Mouse (Mus musculus): Measurements from ENCODE around the gene Ten1. TPM values are rescaled to one million over a fixed set of nuclear protein-coding genes. Genes with fewer than 3 reads are reported as not detected.

The Ten1 gene
- polyA plus RNA-seq, 1 experiment from 2014 or later: 54.9 TPM

- H3K27me3 ChIP-seq (ENCODE audit: control insufficient read depth, insufficient read depth, low read length): no peaks in the 10 kb centered on the region
- no peak overlapping the region for H3K4me3 ChIP-seq (ENCODE audit: low read depth, low read length)
- no peak for DNase-seq (ENCODE audit: low spot score)
- H3K9ac ChIP-seq (ENCODE audit: low read length): no peak overlapping the region
- WGBS: 89% methylated on average over 3 of the region's 3 CpGs
- H3K27ac ChIP-seq (ENCODE audit: low read depth, low read length): no peak overlapping the region
- H3K36me3 ChIP-seq (ENCODE audit: control insufficient read depth, insufficient read depth, low read length): peaks cover 37% of the 10 kb centered on the region
- no peaks in the 10 kb centered on the region for H3K4me1 ChIP-seq (ENCODE audit: control insufficient read depth, insufficient read depth, low read length)
- ATAC-seq (ENCODE audit: insufficient read depth, low FRiP score, low TSS enrichment): no peak
- no peak overlapping the region for H3K4me2 ChIP-seq (ENCODE audit: low read depth)
- H3K9me3 ChIP-seq (ENCODE audit: control insufficient read depth, low read length): no peaks in the 10 kb centered on the region
Measured at GRCm38 (mm10) chr11:116253076-116253600, 54.5 kb downstream of the Ten1 start.

DNA sequence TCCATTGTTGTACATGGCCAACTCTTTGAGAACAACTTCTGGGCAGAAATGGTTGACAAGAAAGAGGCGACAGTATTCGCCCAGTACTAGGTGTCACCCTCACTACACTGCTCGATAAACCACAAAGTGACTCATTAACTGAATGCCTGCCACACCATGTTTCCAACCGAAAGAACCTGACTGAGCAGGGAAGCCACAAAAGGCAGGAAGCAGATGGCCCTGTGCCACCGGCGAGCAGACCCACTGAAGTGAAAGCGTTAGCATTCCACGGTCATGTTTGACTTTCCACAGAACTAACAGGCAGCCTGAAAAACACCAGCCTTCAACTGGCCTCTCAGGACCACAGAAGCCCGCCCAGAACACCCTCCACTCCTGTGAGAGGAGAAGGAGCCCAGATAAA, 56.0 kb downstream of the Ten1 start:
- Histone ChIP-seq H3K27ac (ENCODE audit: low read depth, low read length) (no peak overlapping the region), H3K4me1 (ENCODE audit: control insufficient read depth, insufficient read depth, low read length) (no peaks in the 10 kb centered on the region), H3K9ac (ENCODE audit: low read length) (no peak overlapping the region), H3K4me2 (ENCODE audit: low read depth) (no peak overlapping the region), H3K27me3 (ENCODE audit: control insufficient read depth, insufficient read depth, low read length) (no peaks in the 10 kb centered on the region), H3K4me3 (ENCODE audit: low read depth, low read length) (no peak overlapping the region), H3K36me3 (ENCODE audit: control insufficient read depth, insufficient read depth, low read length) (peaks cover 38% of the 10 kb centered on the region), H3K9me3 (ENCODE audit: control insufficient read depth, low read length) (no peaks in the 10 kb centered on the region)
- DNase-seq (ENCODE audit: low spot score) (no peak), ATAC-seq (ENCODE audit: insufficient read depth, low FRiP score, low TSS enrichment) (no peak)
- WGBS: 87% methylated on average over 9 of the region's 9 CpGs

DNA sequence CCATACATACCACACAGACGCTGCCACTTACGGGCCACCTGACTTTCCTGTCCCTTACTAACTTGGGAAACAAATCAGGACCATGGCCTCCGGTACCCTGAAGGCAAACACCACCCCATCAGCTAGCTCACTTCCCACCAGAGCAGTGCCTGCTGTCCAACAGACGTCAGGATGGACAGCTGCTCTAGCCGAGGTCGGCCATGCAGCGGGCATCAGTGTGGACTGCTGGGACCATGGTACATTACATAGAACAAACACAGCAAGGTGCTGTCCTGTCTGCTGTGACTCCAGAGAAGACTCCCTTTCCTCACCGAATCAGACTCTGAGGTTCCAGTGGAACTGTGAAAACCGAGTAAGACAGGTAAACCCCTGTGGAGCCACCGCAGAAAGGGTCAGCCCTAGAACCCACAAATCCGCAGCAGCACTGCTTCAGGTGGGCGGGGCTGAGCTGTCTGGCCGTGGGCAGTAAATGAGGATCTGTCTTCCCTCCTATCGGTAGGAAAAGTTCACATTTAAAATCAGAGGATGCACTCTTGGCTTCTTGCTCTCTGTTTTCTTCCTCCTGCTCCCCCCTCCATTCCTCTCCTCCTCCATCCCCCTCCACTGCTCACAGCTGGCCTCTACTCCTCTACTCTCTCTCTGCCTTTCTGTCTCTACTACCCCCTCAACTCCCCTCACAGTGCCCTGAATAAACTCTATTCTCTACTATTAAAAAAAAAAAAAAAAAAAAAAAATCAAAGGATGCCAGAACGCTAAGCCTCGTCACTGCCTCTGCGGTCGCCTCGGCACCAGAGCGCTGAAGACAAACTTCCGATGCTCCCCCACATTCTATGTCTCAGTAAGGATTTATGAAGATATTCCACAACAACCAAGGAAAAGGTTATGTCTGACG, 56.7 kb downstream of the Ten1 start:
- no peak for ATAC-seq (ENCODE audit: insufficient read depth, low FRiP score, low TSS enrichment)
- DNase-seq (ENCODE audit: low spot score): no peak

GRCm38 (mm10) chr11:116255982-116256675, 57.5 kb downstream of the Ten1 start:
- DNase-seq (ENCODE audit: low spot score): no peak
- peaks cover 30% of the 10 kb centered on the region for H3K36me3 ChIP-seq (ENCODE audit: control insufficient read depth, insufficient read depth, low read length)

More for the DNA sequence above, 56.7 kb downstream of the Ten1 start:
- Histone ChIP-seq H3K4me1 (ENCODE audit: control insufficient read depth, insufficient read depth, low read length) (no peaks in the 10 kb centered on the region), H3K27me3 (ENCODE audit: control insufficient read depth, insufficient read depth, low read length) (no peaks in the 10 kb centered on the region), H3K36me3 (ENCODE audit: control insufficient read depth, insufficient read depth, low read length) (peaks cover 35% of the 10 kb centered on the region), H3K4me2 (ENCODE audit: low read depth) (no peak overlapping the region), H3K27ac (ENCODE audit: low read depth, low read length) (no peak overlapping the region), H3K9ac (ENCODE audit: low read length) (no peak overlapping the region), H3K4me3 (ENCODE audit: low read depth, low read length) (no peak overlapping the region), H3K9me3 (ENCODE audit: control insufficient read depth, low read length) (no peaks in the 10 kb centered on the region)
- 87% methylated on average over 22 of the region's 22 CpGs for WGBS

DNA sequence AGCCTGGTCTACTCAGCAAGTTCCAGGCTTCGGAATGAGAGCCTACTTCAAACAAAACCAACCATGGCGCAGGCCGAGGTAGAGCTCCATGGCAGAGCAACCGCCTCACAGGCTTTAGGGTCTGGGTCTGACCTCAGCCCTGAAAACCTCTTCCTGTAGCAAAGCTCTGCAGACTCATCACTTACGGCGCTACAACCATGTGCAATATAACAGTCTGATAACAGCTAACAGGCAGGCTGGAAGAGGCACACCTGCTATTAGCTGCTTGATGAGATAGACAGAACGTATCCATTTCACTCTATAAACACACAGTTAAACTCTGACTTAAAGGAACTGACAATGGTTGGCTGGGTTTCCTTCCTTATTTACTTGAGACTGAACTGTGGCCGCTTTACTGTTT, 60.8 kb downstream of the Ten1 start:
- no peak overlapping the region for H3K27ac ChIP-seq (ENCODE audit: low read depth, low read length)
- no peak overlapping the region for H3K4me2 ChIP-seq (ENCODE audit: low read depth)
- no peak for DNase-seq (ENCODE audit: low spot score)
- H3K27me3 ChIP-seq (ENCODE audit: control insufficient read depth, insufficient read depth, low read length): no peaks in the 10 kb centered on the region
- H3K9ac ChIP-seq (ENCODE audit: low read length): no peak overlapping the region
- no peaks in the 10 kb centered on the region for H3K9me3 ChIP-seq (ENCODE audit: control insufficient read depth, low read length)
- H3K4me1 ChIP-seq (ENCODE audit: control insufficient read depth, insufficient read depth, low read length): no peaks in the 10 kb centered on the region
- no peak for ATAC-seq (ENCODE audit: insufficient read depth, low FRiP score, low TSS enrichment)
- WGBS: 90% methylated on average over 8 of the region's 8 CpGs
- H3K36me3 ChIP-seq (ENCODE audit: control insufficient read depth, insufficient read depth, low read length): peaks cover 37% of the 10 kb centered on the region
- no peak overlapping the region for H3K4me3 ChIP-seq (ENCODE audit: low read depth, low read length)

More at GRCm38 (mm10) chr11:116255982-116256675, 57.5 kb downstream of the Ten1 start:
- Histone ChIP-seq H3K27ac (ENCODE audit: low read depth, low read length) (no peak overlapping the region), H3K4me2 (ENCODE audit: low read depth) (no peak overlapping the region), H3K27me3 (ENCODE audit: control insufficient read depth, insufficient read depth, low read length) (no peaks in the 10 kb centered on the region), H3K4me1 (ENCODE audit: control insufficient read depth, insufficient read depth, low read length) (no peaks in the 10 kb centered on the region), H3K4me3 (ENCODE audit: low read depth, low read length) (no peak overlapping the region), H3K9me3 (ENCODE audit: control insufficient read depth, low read length) (no peaks in the 10 kb centered on the region), H3K9ac (ENCODE audit: low read length) (no peak overlapping the region)
- no peak for ATAC-seq (ENCODE audit: insufficient read depth, low FRiP score, low TSS enrichment)
- 88% methylated on average over 9 of the region's 9 CpGs for WGBS

- 86% methylated on average over 7 of the region's 7 CpGs for WGBS
- Histone ChIP-seq H3K9me3 (ENCODE audit: control insufficient read depth, low read length) (no peaks in the 10 kb centered on the region), H3K27ac (ENCODE audit: low read depth, low read length) (no peak overlapping the region), H3K4me2 (ENCODE audit: low read depth) (no peak overlapping the region), H3K36me3 (ENCODE audit: control insufficient read depth, insufficient read depth, low read length) (peaks cover 37% of the 10 kb centered on the region), H3K4me1 (ENCODE audit: control insufficient read depth, insufficient read depth, low read length) (no peaks in the 10 kb centered on the region), H3K4me3 (ENCODE audit: low read depth, low read length) (no peak overlapping the region), H3K9ac (ENCODE audit: low read length) (no peak overlapping the region), H3K27me3 (ENCODE audit: control insufficient read depth, insufficient read depth, low read length) (no peaks in the 10 kb centered on the region)
- DNase-seq (ENCODE audit: low spot score) (no peak), ATAC-seq (ENCODE audit: insufficient read depth, low FRiP score, low TSS enrichment) (no peak)
Measured at GRCm38 (mm10) chr11:116260259-116260658, 61.6 kb downstream of the Ten1 start.

Other genes with a start within 250 kb of the Ten1 start
- 0.58 and 0.72 TPM in 2 replicates for gene Itgb4, start 224.1 kb upstream of the Ten1 start, polyA plus RNA-seq (2014; fragmentation: Nextera tagmentation; extraction: Ambion mirVana)
- 122 and 124 TPM in 2 replicates for gene Galk1, start 186.1 kb upstream of the Ten1 start, polyA plus RNA-seq (2014; fragmentation: Nextera tagmentation; extraction: Ambion mirVana)
- 1,827 and 1,865 TPM in 2 replicates for gene H3f3b, start 170.9 kb upstream of the Ten1 start, polyA plus RNA-seq (2014; fragmentation: Nextera tagmentation; extraction: Ambion mirVana)
- gene Unk, start 168.5 kb upstream of the Ten1 start, polyA plus RNA-seq (2014; fragmentation: Nextera tagmentation; extraction: Ambion mirVana): 30.3 and 34.4 TPM in 2 replicates
- 1.3 and 1.5 TPM in 2 replicates for gene Unc13d, start 120.9 kb upstream of the Ten1 start, polyA plus RNA-seq (2014; fragmentation: Nextera tagmentation; extraction: Ambion mirVana)
- gene Wbp2, start 111.9 kb upstream of the Ten1 start, polyA plus RNA-seq (2014; fragmentation: Nextera tagmentation; extraction: Ambion mirVana): 95.3 and 105 TPM in 2 replicates
- 3.2 and 3.3 TPM in 2 replicates for gene Trim47, start 71.6 kb upstream of the Ten1 start, polyA plus RNA-seq (2014; fragmentation: Nextera tagmentation; extraction: Ambion mirVana)
- gene Trim65, start 67.7 kb upstream of the Ten1 start, polyA plus RNA-seq (2014; fragmentation: Nextera tagmentation; extraction: Ambion mirVana): 1.6 TPM in 2 replicates
- gene Mrpl38, start 60.0 kb upstream of the Ten1 start, polyA plus RNA-seq (2014; fragmentation: Nextera tagmentation; extraction: Ambion mirVana): 99.8 and 102 TPM in 2 replicates
- gene Fbf1, start 30.7 kb upstream of the Ten1 start, polyA plus RNA-seq (2014; fragmentation: Nextera tagmentation; extraction: Ambion mirVana): 35.7 and 37.0 TPM in 2 replicates
- 33.2 and 34.4 TPM in 2 replicates for gene Acox1, start 190 bp downstream of the Ten1 start, polyA plus RNA-seq (2014; fragmentation: Nextera tagmentation; extraction: Ambion mirVana)
- gene Evpl, start 39.2 kb downstream of the Ten1 start, polyA plus RNA-seq (2014; fragmentation: Nextera tagmentation; extraction: Ambion mirVana): 0.90 and 0.93 TPM in 2 replicates
- 83.5 and 87.4 TPM in 2 replicates for gene Srp68, start 75.4 kb downstream of the Ten1 start, polyA plus RNA-seq (2014; fragmentation: Nextera tagmentation; extraction: Ambion mirVana)
- 0.49 and 0.70 TPM in 2 replicates for gene Galr2, start 82.1 kb downstream of the Ten1 start, polyA plus RNA-seq (2014; fragmentation: Nextera tagmentation; extraction: Ambion mirVana)
- gene Exoc7, start 108.4 kb downstream of the Ten1 start, polyA plus RNA-seq (2014; fragmentation: Nextera tagmentation; extraction: Ambion mirVana): 74.3 and 75.5 TPM in 2 replicates
- 2.5 and 3.1 TPM in 2 replicates for gene Foxj1, start 136.5 kb downstream of the Ten1 start, polyA plus RNA-seq (2014; fragmentation: Nextera tagmentation; extraction: Ambion mirVana)
- 31.1 and 34.6 TPM in 2 replicates for gene Rnf157, start 214.2 kb downstream of the Ten1 start, polyA plus RNA-seq (2014; fragmentation: Nextera tagmentation; extraction: Ambion mirVana)
- 90.3 and 92.4 TPM in 2 replicates for gene Ubald2, start 235.2 kb downstream of the Ten1 start, polyA plus RNA-seq (2014; fragmentation: Nextera tagmentation; extraction: Ambion mirVana)

All from neural tube, embryonic 11.5 days (tissue).